26 mouse cellular contexts compared by ENCODE assay signal in the genomic region with DNA sequence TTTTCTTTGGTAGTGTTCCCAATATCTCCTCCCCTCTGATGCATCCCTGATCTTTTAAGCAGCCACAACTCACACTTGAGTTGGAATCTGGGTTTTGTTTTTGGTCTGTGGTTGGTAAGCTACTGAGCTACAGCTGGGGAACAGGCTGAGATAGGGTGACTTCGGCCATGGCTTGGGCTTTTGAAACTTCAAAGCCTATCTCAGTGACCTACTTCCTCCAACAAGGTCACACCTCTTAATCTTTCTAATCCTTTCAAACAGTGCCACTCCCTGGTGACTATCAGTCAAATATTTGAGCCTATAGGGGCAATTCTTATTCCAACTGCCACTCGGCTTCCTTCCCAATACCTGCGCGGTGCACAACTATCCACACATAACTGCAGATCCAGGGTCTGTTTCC.
"Had no signal": no experiment of that assay in that cellular context is flagged by ENCODE, and none has a peak within 500 bp of the region (broad histone marks: within the 10 kb centered on the region; RNA-seq: fewer than 3 reads in every experiment).

No protein-coding gene starts in this region.

- H3K4me3 ChIP-seq: heart, embryonic 10.5 days; heart, embryonic 13.5 days; heart, embryonic 15.5 days; hindbrain, embryonic 10.5 days; hindbrain, embryonic 12.5 days; kidney, embryonic 15.5 days; limb, embryonic 13.5 days; limb, embryonic 15.5 days; liver, embryonic 12.5 days had no signal

- H3K9me3 ChIP-seq: heart, embryonic 15.5 days; kidney, embryonic 15.5 days; limb, embryonic 15.5 days had no signal

- H3K9ac ChIP-seq: heart, embryonic 13.5 days; heart, embryonic 15.5 days; hindbrain, embryonic 12.5 days; hindbrain, embryonic 14.5 days; kidney, embryonic 15.5 days; limb, embryonic 13.5 days; limb, embryonic 15.5 days; liver, embryonic 12.5 days had no signal

- H3K27me3 ChIP-seq: heart, embryonic 13.5 days; heart, embryonic 15.5 days; hindbrain, embryonic 12.5 days; kidney, embryonic 15.5 days; limb, embryonic 13.5 days; limb, embryonic 15.5 days; liver, embryonic 12.5 days had no signal

- H3K27ac ChIP-seq: heart, embryonic 10.5 days; heart, embryonic 13.5 days; heart, embryonic 15.5 days; hindbrain, embryonic 10.5 days; hindbrain, embryonic 12.5 days; hindbrain, embryonic 14.5 days; kidney, embryonic 15.5 days; kidney, postnatal 0 days; limb, embryonic 13.5 days; limb, embryonic 15.5 days; liver, embryonic 12.5 days had no signal

- DNase-seq: gastrocnemius, postnatal 25 days; heart, adult 18-20 months; heart, postnatal 10 days; heart, postnatal 4 days; kidney, adult 11 months; kidney, adult 2 months; kidney, adult 9 months; kidney, postnatal 14 days; kidney, postnatal 36 days; layer of hippocampus, adult 9-11 months; layer of hippocampus, postnatal 36 days; left cerebral cortex, postnatal 4 days had no signal

- H3K4me1 ChIP-seq: hindbrain, embryonic 10.5 days; hindbrain, embryonic 12.5 days; kidney, embryonic 15.5 days; limb, embryonic 13.5 days; limb, embryonic 15.5 days; liver, embryonic 12.5 days had no signal

- H3K4me2 ChIP-seq: heart, embryonic 13.5 days; heart, embryonic 15.5 days; hindbrain, embryonic 12.5 days; hindbrain, embryonic 14.5 days; kidney, embryonic 15.5 days; limb, embryonic 13.5 days; limb, embryonic 15.5 days; liver, embryonic 12.5 days had no signal

- ATAC-seq: hindbrain, embryonic 16.5 days; inflammation-experienced regulatory T-cells, adult 6 months; intestine, embryonic 16.5 days; liver, embryonic 12.5 days had no signal
